Mouse (Mus musculus): ENCODE results near the gene Zfp932.
A peak's percentile ranks its signal among the peaks of the same experiment; 100 is the strongest.
"Not testable (repeated sequence)": the region's sequence is repeated elsewhere in the genome, so short reads cannot be mapped to it uniquely, and the experiment has no call there.

Zfp932 gene

GRCm38 (mm10) chr5:109996026-109996937 lies at the start of gene Zfp932:
TSS of gene Zfp932 (plus strand) at chr5:109996521.
- peak; percentile 94 for DNase-seq (ENCODE audit: low read depth, low spot score)

GRCm38 (mm10) chr5:109950281-109950680 lies 46.0 kb upstream of the Zfp932 start:
- no peak for DNase-seq (ENCODE audit: low read depth, low spot score)

- not testable (repeated sequence) for DNase-seq (ENCODE audit: low read depth, low spot score)
Measured at GRCm38 (mm10) chr5:109980743-109981142, 15.6 kb upstream of the Zfp932 start.

- not testable (repeated sequence) for DNase-seq (ENCODE audit: low read depth, low spot score)
Measured at GRCm38 (mm10) chr5:109995461-109995860, 860 bp upstream of the Zfp932 start.

- not testable (repeated sequence) for DNase-seq (ENCODE audit: low read depth, low spot score)
Measured at GRCm38 (mm10) chr5:110015775-110016174, 19.5 kb downstream of the Zfp932 start.

- DNase-seq (ENCODE audit: low read depth, low spot score): no peak
Measured at GRCm38 (mm10) chr5:110023273-110023672, 27.0 kb downstream of the Zfp932 start.

- peak; percentile 38 for DNase-seq (ENCODE audit: low read depth, low spot score)
Measured at GRCm38 (mm10) chr5:110023694-110024427, 27.5 kb downstream of the Zfp932 start.

- peak; percentile 92 for DNase-seq (ENCODE audit: low read depth, low spot score)
Measured at GRCm38 (mm10) chr5:110057637-110058408, 61.5 kb downstream of the Zfp932 start.

Measured in brain, adult 2 months (tissue).